Mouse (Mus musculus): ENCODE measurements around the gene Iqck. TPM values are rescaled to one million over a fixed set of nuclear protein-coding genes. Genes with fewer than 3 reads are reported as not detected.

Gene Iqck
- polyA plus RNA-seq, 1 experiment from 2014 or later = 6.7 TPM

- H3K4me3 ChIP-seq = no peak overlapping the region
- DNase-seq (ENCODE audit: low spot score) = no peak
- no peak overlapping the region for H3K27ac ChIP-seq
- no peaks in the 10 kb centered on the region for H3K36me3 ChIP-seq
- H3K27me3 ChIP-seq (ENCODE audit: insufficient read depth, poor library complexity, severe bottlenecking) = no peaks in the 10 kb centered on the region
- 92% methylated on average over 3 of the region's 3 CpGs for WGBS
- H3K4me1 ChIP-seq (replicated peaks) = peaks cover 24% of the 10 kb centered on the region
- H3K9me3 ChIP-seq = no peaks in the 10 kb centered on the region
Observed at GRCm38 (mm10) chr7:118928316-118928715, 72.8 kb downstream of the Iqck start.

GRCm38 (mm10) chr7:118928916-118929315 is 73.4 kb downstream of the Iqck start:
- DNase-seq (ENCODE audit: low spot score) = no peak
- no peak overlapping the region for H3K4me3 ChIP-seq
- H3K36me3 ChIP-seq = no peaks in the 10 kb centered on the region
- 68% methylated on average over 8 of the region's 8 CpGs for WGBS
- H3K27me3 ChIP-seq (ENCODE audit: insufficient read depth, poor library complexity, severe bottlenecking) = no peaks in the 10 kb centered on the region
- peaks cover 26% of the 10 kb centered on the region for H3K4me1 ChIP-seq (replicated peaks)
- no peaks in the 10 kb centered on the region for H3K9me3 ChIP-seq
- H3K27ac ChIP-seq = no peak overlapping the region

GRCm38 (mm10) chr7:118929601-118930311 is 74.2 kb downstream of the Iqck start:
- no peaks in the 10 kb centered on the region for H3K36me3 ChIP-seq
- no peaks in the 10 kb centered on the region for H3K9me3 ChIP-seq
- no peak for DNase-seq (ENCODE audit: low spot score)
- 37% methylated on average over 16 of the region's 16 CpGs for WGBS
- H3K27ac ChIP-seq = peak overlapping the region; percentile 25; the same call in 1 of the 2 replicates
- no peak overlapping the region for H3K4me3 ChIP-seq
- peaks cover 26% of the 10 kb centered on the region for H3K4me1 ChIP-seq (replicated peaks)
- H3K27me3 ChIP-seq (ENCODE audit: insufficient read depth, poor library complexity, severe bottlenecking) = no peaks in the 10 kb centered on the region

GRCm38 (mm10) chr7:118931502-118932395 is 76.2 kb downstream of the Iqck start:
- 82% methylated on average over 17 of the region's 17 CpGs for WGBS
- no peaks in the 10 kb centered on the region for H3K27me3 ChIP-seq (ENCODE audit: insufficient read depth, poor library complexity, severe bottlenecking)
- no peak overlapping the region for H3K4me3 ChIP-seq
- H3K4me1 ChIP-seq (replicated peaks) = peaks cover 27% of the 10 kb centered on the region
- H3K27ac ChIP-seq = peak overlapping the region; percentile 35; the same call in 1 of the 2 replicates
- H3K9me3 ChIP-seq = no peaks in the 10 kb centered on the region
- H3K36me3 ChIP-seq = no peaks in the 10 kb centered on the region
- no peak for DNase-seq (ENCODE audit: low spot score)

DNA sequence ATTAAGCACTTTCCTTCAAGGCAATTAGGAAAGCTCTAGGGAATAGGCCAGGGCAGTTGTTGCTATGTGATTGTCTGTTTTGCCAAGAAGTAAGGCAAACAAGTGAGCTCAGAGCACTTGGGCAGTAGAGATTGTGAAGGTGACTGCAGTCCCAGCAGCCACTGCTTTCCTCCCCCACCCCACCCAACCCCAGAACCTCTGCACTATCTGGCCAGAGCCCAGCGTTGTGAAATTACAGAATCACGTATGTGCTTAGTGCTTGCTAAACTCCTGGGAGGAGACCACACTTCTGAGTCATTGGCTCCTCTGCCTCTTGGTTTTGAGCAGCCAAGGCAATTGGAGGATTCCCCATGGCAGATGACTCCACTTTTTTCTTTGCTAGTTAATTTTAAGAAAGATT is 79.8 kb downstream of the Iqck start:
- Histone ChIP-seq H3K27me3 (ENCODE audit: insufficient read depth, poor library complexity, severe bottlenecking) (no peaks in the 10 kb centered on the region), H3K27ac (no peak overlapping the region), H3K4me3 (no peak overlapping the region), H3K36me3 (no peaks in the 10 kb centered on the region), H3K4me1 (replicated peaks) (peaks cover 16% of the 10 kb centered on the region), H3K9me3 (no peaks in the 10 kb centered on the region)
- no peak for DNase-seq (ENCODE audit: low spot score)
- WGBS = 72% methylated on average over 2 of the region's 2 CpGs

DNA sequence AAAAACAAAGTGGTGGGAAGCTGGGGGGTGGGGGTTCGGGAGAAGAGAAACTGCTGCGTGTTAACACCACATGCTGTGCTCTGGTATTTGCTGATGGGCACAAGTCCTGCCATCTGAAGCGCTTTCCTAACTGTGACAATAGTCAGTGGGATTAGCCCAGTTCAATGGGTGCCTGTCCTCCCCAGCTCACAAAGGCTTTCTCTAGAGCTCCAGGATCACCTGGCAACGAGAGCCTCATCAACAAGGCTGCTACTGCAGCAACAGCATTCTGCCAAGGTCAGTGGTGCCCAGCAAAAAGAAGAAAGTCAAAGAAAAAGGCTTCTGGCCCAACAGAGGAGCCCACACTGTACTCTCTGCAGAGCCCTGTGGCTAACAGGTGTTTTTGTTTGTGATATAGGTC is 81.3 kb downstream of the Iqck start:
- DNase-seq (ENCODE audit: low spot score) = no peak
- H3K36me3 ChIP-seq = no peaks in the 10 kb centered on the region
- H3K27ac ChIP-seq = no peak overlapping the region
- H3K4me3 ChIP-seq = no peak overlapping the region
- peaks cover 10% of the 10 kb centered on the region for H3K4me1 ChIP-seq (replicated peaks)
- H3K9me3 ChIP-seq = no peaks in the 10 kb centered on the region
- WGBS = 15% methylated on average over 4 of the region's 4 CpGs
- no peaks in the 10 kb centered on the region for H3K27me3 ChIP-seq (ENCODE audit: insufficient read depth, poor library complexity, severe bottlenecking)

- no peak overlapping the region for H3K27ac ChIP-seq
- H3K9me3 ChIP-seq = no peaks in the 10 kb centered on the region
- peaks cover 12% of the 10 kb centered on the region for H3K4me1 ChIP-seq (replicated peaks)
- no peaks in the 10 kb centered on the region for H3K27me3 ChIP-seq (ENCODE audit: insufficient read depth, poor library complexity, severe bottlenecking)
- no peak overlapping the region for H3K4me3 ChIP-seq
- no peak for DNase-seq (ENCODE audit: low spot score)
- 82% methylated on average over 11 of the region's 11 CpGs for WGBS
- H3K36me3 ChIP-seq = no peaks in the 10 kb centered on the region
Observed at GRCm38 (mm10) chr7:118937469-118938387, 82.2 kb downstream of the Iqck start.

DNA sequence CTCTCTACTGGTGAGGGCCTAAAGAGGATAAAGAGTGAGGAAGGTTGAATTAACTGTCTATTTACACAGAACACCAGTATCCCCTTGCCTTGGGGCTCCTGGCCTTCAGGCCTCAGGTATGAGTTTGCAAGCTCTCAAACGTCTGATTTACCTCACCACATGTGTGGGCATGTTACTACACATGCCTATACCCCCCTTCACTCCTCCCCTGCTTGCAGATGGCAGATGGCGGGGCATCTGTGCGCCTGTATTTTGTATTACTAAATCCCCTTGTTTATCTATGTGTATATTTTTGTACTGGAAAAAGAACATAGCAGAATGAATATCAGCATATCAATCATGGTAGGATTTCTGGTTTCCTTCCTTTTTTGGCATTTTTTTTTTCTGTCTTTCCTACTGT is 86.7 kb downstream of the Iqck start:
- no peaks in the 10 kb centered on the region for H3K9me3 ChIP-seq
- no peak overlapping the region for H3K4me3 ChIP-seq
- whole genome bisulfite sequencing = 76% methylated on average over 3 of the region's 3 CpGs
- H3K4me1 ChIP-seq (replicated peaks) = peaks cover 11% of the 10 kb centered on the region
- no peaks in the 10 kb centered on the region for H3K27me3 ChIP-seq (ENCODE audit: insufficient read depth, poor library complexity, severe bottlenecking)
- no peaks in the 10 kb centered on the region for H3K36me3 ChIP-seq
- no peak overlapping the region for H3K27ac ChIP-seq
- no peak for DNase-seq (ENCODE audit: low spot score)

DNA sequence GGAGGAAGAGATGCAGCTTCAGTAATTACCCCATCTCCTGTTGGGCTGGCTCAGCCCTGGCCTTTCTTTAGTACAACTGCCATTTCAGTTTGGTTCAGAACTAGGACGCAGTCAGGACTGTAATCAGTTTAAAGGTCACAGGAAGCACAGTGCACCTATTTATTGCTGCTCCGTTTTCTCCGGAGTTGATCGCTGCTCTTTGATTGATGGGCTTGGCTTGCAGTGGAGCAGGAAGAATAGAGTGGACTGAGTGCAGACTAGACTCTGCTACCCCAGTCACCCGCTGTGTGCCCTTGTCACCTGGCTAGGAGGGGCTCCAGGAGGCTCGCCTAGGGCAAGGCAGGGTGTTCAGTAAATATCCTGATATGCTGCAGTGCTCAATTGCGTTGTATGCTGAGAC is 87.6 kb downstream of the Iqck start:
- H3K27ac ChIP-seq = no peak overlapping the region
- 61% methylated on average over 7 of the region's 7 CpGs for WGBS
- no peak for DNase-seq (ENCODE audit: low spot score)

DNA sequence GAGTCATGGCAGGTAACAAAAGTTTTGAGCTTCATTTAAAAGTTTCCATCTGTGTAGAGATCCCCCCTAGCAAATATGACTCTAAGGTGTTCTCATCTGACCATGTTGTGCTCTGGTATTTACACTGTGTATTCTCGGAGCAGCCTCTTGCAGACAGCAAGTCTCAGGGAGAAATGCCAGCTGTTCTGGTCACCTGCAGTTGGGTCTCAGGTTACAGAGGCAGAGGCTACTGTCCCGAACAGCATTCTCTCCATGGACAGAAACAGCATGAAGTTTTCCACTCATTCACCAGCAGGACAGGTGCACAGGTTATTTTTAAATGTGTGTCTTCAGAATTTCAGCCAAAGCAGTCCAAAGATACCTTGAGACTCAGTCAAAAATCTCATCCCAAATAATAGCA is 89.3 kb downstream of the Iqck start:
- Histone ChIP-seq H3K27ac (no peak overlapping the region), H3K4me1 (replicated peaks) (peaks cover 19% of the 10 kb centered on the region), H3K27me3 (ENCODE audit: insufficient read depth, poor library complexity, severe bottlenecking) (no peaks in the 10 kb centered on the region), H3K4me3 (no peak overlapping the region), H3K9me3 (no peaks in the 10 kb centered on the region), H3K36me3 (no peaks in the 10 kb centered on the region)
- WGBS = 22% methylated on average over 2 of the region's 2 CpGs
- no peak for DNase-seq (ENCODE audit: low spot score)

More for the DNA sequence above, 87.6 kb downstream of the Iqck start:
- Histone ChIP-seq H3K4me1 (replicated peaks) (peaks cover 15% of the 10 kb centered on the region), H3K9me3 (no peaks in the 10 kb centered on the region), H3K4me3 (no peak overlapping the region), H3K27me3 (ENCODE audit: insufficient read depth, poor library complexity, severe bottlenecking) (no peaks in the 10 kb centered on the region), H3K36me3 (no peaks in the 10 kb centered on the region)

DNA sequence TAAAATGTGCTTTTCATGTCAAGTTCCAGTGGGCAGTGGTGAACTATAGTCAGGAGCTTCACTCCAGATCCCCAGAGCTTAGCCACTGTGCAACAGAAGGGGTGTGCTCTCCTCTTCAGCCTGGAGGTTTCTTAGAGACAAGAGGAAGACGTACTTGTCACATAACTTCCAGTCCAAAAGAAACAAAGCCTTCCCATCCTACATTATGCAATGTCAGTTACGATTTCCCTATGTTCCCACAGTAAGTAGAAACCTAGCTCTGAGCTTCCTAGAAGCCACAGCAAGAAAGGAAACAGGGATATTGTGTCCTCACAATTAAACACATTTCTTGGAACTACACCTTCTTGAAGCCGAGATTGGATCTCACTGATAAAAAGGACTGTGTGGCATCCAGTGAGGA is 91.7 kb downstream of the Iqck start:
- H3K36me3 ChIP-seq = no peaks in the 10 kb centered on the region
- no peak for DNase-seq (ENCODE audit: low spot score)
- 58% methylated on average over 3 of the region's 3 CpGs for WGBS
- no peaks in the 10 kb centered on the region for H3K27me3 ChIP-seq (ENCODE audit: insufficient read depth, poor library complexity, severe bottlenecking)
- no peak overlapping the region for H3K27ac ChIP-seq
- no peaks in the 10 kb centered on the region for H3K9me3 ChIP-seq
- H3K4me3 ChIP-seq = no peak overlapping the region
- H3K4me1 ChIP-seq (replicated peaks) = peaks cover 19% of the 10 kb centered on the region

DNA sequence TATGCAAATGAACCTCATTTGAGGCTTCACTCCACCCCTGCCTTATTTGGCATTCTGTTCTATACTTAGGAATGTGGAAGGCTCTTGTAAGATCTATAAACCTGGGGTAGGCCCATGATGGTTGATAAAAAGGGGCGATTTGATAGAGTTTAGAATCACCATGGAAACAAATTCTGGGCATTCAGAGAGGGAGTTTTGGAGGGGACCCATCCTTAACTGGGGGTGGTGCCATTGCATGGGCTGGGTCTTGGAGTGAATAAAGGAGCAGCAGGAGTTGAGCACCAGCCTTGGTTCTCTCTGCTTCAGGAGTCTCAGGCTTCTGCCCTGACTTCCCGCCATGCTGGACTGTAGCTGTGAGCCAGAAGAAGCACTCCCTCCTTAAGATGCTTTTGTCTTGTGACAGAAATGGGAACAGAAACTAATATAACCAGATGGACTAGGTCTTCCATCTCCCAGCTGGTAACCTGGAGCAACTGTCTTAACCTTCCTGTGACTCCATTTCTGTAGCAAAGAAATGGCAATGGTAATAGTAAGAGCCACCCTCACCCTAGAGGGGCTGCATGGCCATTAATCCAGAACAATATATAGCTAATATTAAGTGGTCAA is 93.2 kb downstream of the Iqck start:
- Histone ChIP-seq H3K27me3 (ENCODE audit: insufficient read depth, poor library complexity, severe bottlenecking) (no peaks in the 10 kb centered on the region), H3K4me3 (no peak overlapping the region), H3K9me3 (no peaks in the 10 kb centered on the region), H3K36me3 (no peaks in the 10 kb centered on the region), H3K27ac (no peak overlapping the region), H3K4me1 (replicated peaks) (0 out of 2 replicates have a peak, but pooled peaks cover 7% of the 10 kb centered on the region)
- DNase-seq (ENCODE audit: low spot score) = no peak
- WGBS = 70% methylated on average over 2 of the region's 2 CpGs

All from hindbrain, embryonic 10.5 days (tissue).